Mouse (Mus musculus) layer of hippocampus, adult 18-20 months (tissue): ENCODE data around the gene Ctdsp1. TPM values are rescaled to one million over a fixed set of nuclear protein-coding genes. Genes with fewer than 3 reads are reported as not detected.
A peak's percentile ranks its signal among the peaks of the same experiment; 100 is the strongest.

Experiments
- DNase-seq, 2 experiments: peaks; one replicate each; pipeline ENCODE4 v3.0.0; 2022; ENCODE audit warnings: low spot score in 2 of 2
- long read RNA-seq: library from polyadenylated mRNA; stranded (forward); transcript quantifications from one replicate; pipeline ENCODE4 v2.0.0, GENCODE M21; 2021
- total RNA-seq, 2 experiments: library from RNA; stranded (reverse); gene quantifications; 2 replicates each; pipeline ENCODE4 v1.2.3; 2021

Gene Ctdsp1
- total RNA-seq: 10 to 100 TPM; 28.9 to 29.1 TPM
- long read RNA-seq, partial matches to known transcripts: 3 of 5 reads
- long read RNA-seq, other reads (novel, unspliced or antisense): 0 of 5 reads

GRCm38 (mm10) chr1:74390924-74391748 lies at the start of gene Ctdsp1:
Gene Ctdsp1 (plus strand): TSS chr1:74391509.
- peak; percentile 94 to 97 for DNase-seq

- peak in 1 of 2 experiments; percentile 42 for DNase-seq
These were observed 49.4 kb upstream of the Ctdsp1 start for GRCm38 (mm10) chr1:74341898-74342297.

- DNase-seq: no peak
These were observed 49.0 kb upstream of the Ctdsp1 start for GRCm38 (mm10) chr1:74342308-74342707.

- no peak for DNase-seq
These were observed 48.1 kb upstream of the Ctdsp1 start for GRCm38 (mm10) chr1:74343161-74343560.

GRCm38 (mm10) chr1:74344163-74344916 lies 47.0 kb upstream of the Ctdsp1 start:
- no peak for DNase-seq

- DNase-seq: no peak
These were observed 40.0 kb upstream of the Ctdsp1 start for GRCm38 (mm10) chr1:74351185-74351769.

- no peak for DNase-seq
These were observed 38.7 kb upstream of the Ctdsp1 start for GRCm38 (mm10) chr1:74352532-74353096.

GRCm38 (mm10) chr1:74353453-74354229 lies 37.7 kb upstream of the Ctdsp1 start:
- no peak for DNase-seq

- DNase-seq: no peak
These were observed 33.8 kb upstream of the Ctdsp1 start for GRCm38 (mm10) chr1:74357531-74357930.

GRCm38 (mm10) chr1:74359952-74360517 lies 31.3 kb upstream of the Ctdsp1 start:
- no peak for DNase-seq

- peak; percentile 60 to 87 for DNase-seq
These were observed 29.5 kb upstream of the Ctdsp1 start, which contains the start of gene Catip for GRCm38 (mm10) chr1:74361812-74362211. Gene Catip (plus strand): TSS chr1:74362108.

GRCm38 (mm10) chr1:74362325-74363229 lies 28.7 kb upstream of the Ctdsp1 start:
- DNase-seq: peak in 1 of 2 experiments; percentile 22

- no peak for DNase-seq
These were observed 27.9 kb upstream of the Ctdsp1 start for GRCm38 (mm10) chr1:74363437-74363836.

- no peak for DNase-seq
These were observed 27.0 kb upstream of the Ctdsp1 start for GRCm38 (mm10) chr1:74364270-74364669.

- DNase-seq: peak in 1 of 2 experiments; percentile 36
These were observed 23.2 kb upstream of the Ctdsp1 start for GRCm38 (mm10) chr1:74367886-74368645.

- no peak for DNase-seq
These were observed 21.3 kb upstream of the Ctdsp1 start for GRCm38 (mm10) chr1:74370040-74370439.

GRCm38 (mm10) chr1:74373372-74373771 lies 17.9 kb upstream of the Ctdsp1 start:
- DNase-seq: no peak

- no peak for DNase-seq
These were observed 16.3 kb upstream of the Ctdsp1 start, which contains the start of gene Slc11a1 for GRCm38 (mm10) chr1:74374980-74375379. Gene Slc11a1 (plus strand): TSS chr1:74375195.
